Mouse (Mus musculus) macrophage (primary cell): Measurements from ENCODE around the gene Irs2. TPM values are rescaled to one million over a fixed set of nuclear protein-coding genes. Genes with fewer than 3 reads are reported as not detected.
A peak's percentile ranks its signal among the peaks of the same experiment; 100 is the strongest.

Experiments used
- H3K27ac ChIP-seq: fragments of 350-480 bp; formaldehyde crosslinking; 2 replicates; pipeline ENCODE4 v1.9.0; 2021
- H3K36me3 ChIP-seq: fragments of 350-480 bp; formaldehyde crosslinking; 2 replicates; pipeline ENCODE4 v1.9.0; 2021; ENCODE audit errors: inconsistent target
- H3K4me3 ChIP-seq: fragments of 350-480 bp; formaldehyde crosslinking; 2 replicates; pipeline ENCODE4 v1.9.0; 2021; ENCODE audit errors: inconsistent target
- H3K79me2 ChIP-seq: fragments of 350-480 bp; formaldehyde crosslinking; 2 replicates; pipeline ENCODE4 v1.9.0; 2021; ENCODE audit errors: inconsistent target
- WGBS: methylation state at CpG from one replicate; pipeline ENCODE4 v1.1.7; 2026; ENCODE audit warnings: inconsistent platforms; ENCODE audit not compliant: missing documents; 5-methylcytosine and 5-hydroxymethylcytosine counted together
- polyA plus RNA-seq: library from polyadenylated mRNA; stranded (reverse); fragments of 250-400 nt; gene quantifications from 3 replicates; pipeline ENCODE4 v1.2.4, GENCODE M21; 2018; ENCODE audit warnings: inconsistent platforms

Gene Irs2
- polyA plus RNA-seq, 1 experiment from 2014 or later, result 6.5 TPM

- WGBS, result 91% methylated on average over 21 of the region's 22 CpGs
- no peak overlapping the region for H3K27ac ChIP-seq
- H3K79me2 ChIP-seq, result peaks cover 69% of the 10 kb centered on the region
- H3K4me3 ChIP-seq, result no peak overlapping the region
- H3K36me3 ChIP-seq, result no peaks in the 10 kb centered on the region; the same call in 1 of the 2 replicates
Observed at GRCm38 (mm10) chr8:11004781-11005459, 3.3 kb downstream of the Irs2 start.

GRCm38 (mm10) chr8:11003917-11004470 lies 4.3 kb downstream of the Irs2 start:
- Histone ChIP-seq H3K4me3 (no peak overlapping the region), H3K36me3 (no peaks in the 10 kb centered on the region; the same call in 1 of the 2 replicates), H3K79me2 (peaks cover 78% of the 10 kb centered on the region), H3K27ac (no peak overlapping the region)
- WGBS, result 85% methylated on average over 7 of the region's 7 CpGs

- H3K36me3 ChIP-seq, result peaks cover 3% of the 10 kb centered on the region; the same call in 1 of the 2 replicates
- peaks cover 86% of the 10 kb centered on the region for H3K79me2 ChIP-seq
- H3K4me3 ChIP-seq, result no peak overlapping the region; the same call in 1 of the 2 replicates
- H3K27ac ChIP-seq, result no peak overlapping the region
- WGBS, result 55% methylated on average over 6 of the region's 6 CpGs
Observed at GRCm38 (mm10) chr8:11003253-11003652, 5.0 kb downstream of the Irs2 start.

GRCm38 (mm10) chr8:11002816-11003215 lies 5.4 kb downstream of the Irs2 start:
- WGBS, result 59% methylated on average over 6 of the region's 6 CpGs
- H3K4me3 ChIP-seq, result no peak overlapping the region; the same call in 1 of the 2 replicates

GRCm38 (mm10) chr8:11001062-11001549 lies 7.2 kb downstream of the Irs2 start:
- Histone ChIP-seq H3K27ac (peak overlapping the region; percentile 29), H3K36me3 (peaks cover 4% of the 10 kb centered on the region; the same call in 1 of the 2 replicates), H3K79me2 (peaks cover 100% of the 10 kb centered on the region), H3K4me3 (no peak overlapping the region; the same call in 1 of the 2 replicates)
- 2% methylated on average over 6 of the region's 6 CpGs for WGBS

More at GRCm38 (mm10) chr8:11002816-11003215, 5.4 kb downstream of the Irs2 start:
- H3K27ac ChIP-seq, result no peak overlapping the region
- H3K79me2 ChIP-seq, result peaks cover 90% of the 10 kb centered on the region
- peaks cover 4% of the 10 kb centered on the region; the same call in 1 of the 2 replicates for H3K36me3 ChIP-seq

- peaks cover 100% of the 10 kb centered on the region for H3K79me2 ChIP-seq
- 0 out of 2 replicates have a peak, but pooled peaks cover 4% of the 10 kb centered on the region for H3K36me3 ChIP-seq
- 96% methylated on average over 4 of the region's 4 CpGs for WGBS
- H3K27ac ChIP-seq, result no peak overlapping the region
- no peak overlapping the region for H3K4me3 ChIP-seq
Observed at GRCm38 (mm10) chr8:10999538-10999937, 8.7 kb downstream of the Irs2 start.

GRCm38 (mm10) chr8:10996247-10996646 lies 12.0 kb downstream of the Irs2 start:
- Histone ChIP-seq H3K4me3 (no peak overlapping the region), H3K27ac (no peak overlapping the region), H3K36me3 (0 out of 2 replicates have a peak, but pooled peaks cover 4% of the 10 kb centered on the region), H3K79me2 (peaks cover 100% of the 10 kb centered on the region)
- WGBS, result 92% methylated on average over 1 of the region's 2 CpGs

- Histone ChIP-seq H3K36me3 (0 out of 2 replicates have a peak, but pooled peaks cover 4% of the 10 kb centered on the region), H3K27ac (no peak overlapping the region), H3K4me3 (no peak overlapping the region), H3K79me2 (peaks cover 97% of the 10 kb centered on the region)
- 100% methylated on average over 2 of the region's 2 CpGs for WGBS
Observed at GRCm38 (mm10) chr8:10995756-10996155, 12.5 kb downstream of the Irs2 start.

GRCm38 (mm10) chr8:10994390-10994954 lies 13.8 kb downstream of the Irs2 start:
- Histone ChIP-seq H3K4me3 (no peak overlapping the region), H3K27ac (no peak overlapping the region), H3K79me2 (peaks cover 94% of the 10 kb centered on the region), H3K36me3 (0 out of 2 replicates have a peak, but pooled peaks cover 4% of the 10 kb centered on the region)
- 95% methylated on average over 6 of the region's 6 CpGs for WGBS

GRCm38 (mm10) chr8:10993582-10994216 lies 14.6 kb downstream of the Irs2 start:
- 0 out of 2 replicates have a peak, but pooled peaks cover 4% of the 10 kb centered on the region for H3K36me3 ChIP-seq
- no peak overlapping the region for H3K27ac ChIP-seq
- peaks cover 94% of the 10 kb centered on the region; the same call in 1 of the 2 replicates for H3K79me2 ChIP-seq
- 97% methylated on average over 10 of the region's 10 CpGs for WGBS
- no peak overlapping the region for H3K4me3 ChIP-seq

- WGBS, result 84% methylated on average over 8 of the region's 8 CpGs
- Histone ChIP-seq H3K79me2 (peaks cover 87% of the 10 kb centered on the region; the same call in 1 of the 2 replicates), H3K27ac (no peak overlapping the region), H3K4me3 (no peak overlapping the region), H3K36me3 (peaks cover 2% of the 10 kb centered on the region; the same call in 1 of the 2 replicates)
Observed at GRCm38 (mm10) chr8:10992081-10992480, 16.2 kb downstream of the Irs2 start.

GRCm38 (mm10) chr8:10991323-10991722 lies 16.9 kb downstream of the Irs2 start:
- peaks cover 10% of the 10 kb centered on the region; the same call in 1 of the 2 replicates for H3K36me3 ChIP-seq
- WGBS, result 100% methylated on average over 2 of the region's 2 CpGs
- no peak overlapping the region for H3K27ac ChIP-seq
- H3K79me2 ChIP-seq, result peaks cover 79% of the 10 kb centered on the region; the same call in 1 of the 2 replicates
- H3K4me3 ChIP-seq, result no peak overlapping the region

GRCm38 (mm10) chr8:10990421-10991110 lies 17.7 kb downstream of the Irs2 start:
- H3K79me2 ChIP-seq, result peaks cover 71% of the 10 kb centered on the region; the same call in 1 of the 2 replicates
- H3K4me3 ChIP-seq, result no peak overlapping the region
- H3K36me3 ChIP-seq, result peaks cover 12% of the 10 kb centered on the region; the same call in 1 of the 2 replicates
- WGBS, result 19% methylated on average over 10 of the region's 10 CpGs
- no peak overlapping the region for H3K27ac ChIP-seq

- Histone ChIP-seq H3K36me3 (peaks cover 15% of the 10 kb centered on the region; the same call in 1 of the 2 replicates), H3K27ac (no peak overlapping the region)
- 98% methylated on average over 3 of the region's 3 CpGs for WGBS
Observed at GRCm38 (mm10) chr8:10989946-10990345, 18.3 kb downstream of the Irs2 start.

More at GRCm38 (mm10) chr8:10989946-10990345, 18.3 kb downstream of the Irs2 start:
- Histone ChIP-seq H3K4me3 (no peak overlapping the region), H3K79me2 (peaks cover 65% of the 10 kb centered on the region; the same call in 1 of the 2 replicates)
